ENCODE assay signal across 29 mouse cellular contexts in the genomic region with DNA sequence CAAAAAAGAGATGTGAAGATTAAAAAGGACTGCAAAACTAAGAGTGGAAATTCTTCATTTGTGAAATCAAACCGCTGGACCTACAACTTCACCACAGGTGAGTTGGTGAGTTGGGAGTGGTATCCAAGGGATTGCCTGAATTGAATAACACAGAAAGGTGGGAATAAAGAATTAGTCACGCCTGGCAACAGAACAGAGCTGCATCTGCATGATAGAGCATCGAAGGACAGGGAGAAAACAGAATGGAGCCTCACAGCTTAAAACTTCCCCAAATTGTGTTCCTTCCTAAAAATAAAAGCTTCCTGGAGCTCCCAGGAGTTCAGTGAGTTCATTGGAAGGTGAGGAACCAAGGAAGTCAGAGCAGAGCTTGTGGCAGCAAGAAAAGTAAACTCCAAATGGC.
"Had no signal": no experiment of that assay in that cellular context is flagged by ENCODE, and none has a peak within 500 bp of the region (broad histone marks: within the 10 kb centered on the region; RNA-seq: fewer than 3 reads in every experiment).

No protein-coding gene starts in this region.

- H3K4me1 ChIP-seq: heart, embryonic 13.5 days; heart, embryonic 15.5 days; intestine, embryonic 15.5 days; kidney, embryonic 15.5 days had no signal

- H3K4me3 ChIP-seq: heart, embryonic 13.5 days; heart, embryonic 15.5 days; hindbrain, embryonic 10.5 days; hindbrain, embryonic 12.5 days; hindbrain, embryonic 13.5 days; hindbrain, embryonic 15.5 days; intestine, embryonic 15.5 days; kidney, embryonic 15.5 days; layer of hippocampus, adult 2 months; left cerebral cortex, adult 2 months had no signal

- H3K36me3 ChIP-seq: hindbrain, embryonic 10.5 days; hindbrain, embryonic 12.5 days; hindbrain, embryonic 13.5 days; hindbrain, embryonic 15.5 days; intestine, embryonic 15.5 days; kidney, embryonic 15.5 days had no signal

- H3K27me3 ChIP-seq: heart, embryonic 13.5 days; heart, embryonic 15.5 days; hindbrain, embryonic 15.5 days; intestine, embryonic 15.5 days had no signal

- DNase-seq: heart, postnatal 10 days; heart, postnatal 14 days; heart, postnatal 36 days; heart, postnatal 4 days; kidney, adult 11 months; kidney, adult 18-20 months; kidney, adult 2 months; kidney, adult 8-10 months; kidney, adult 9 months; kidney, postnatal 10 days; kidney, postnatal 14 days; kidney, postnatal 25 days; kidney, postnatal 36 days; kidney, postnatal 4 days; layer of hippocampus, adult 9-11 months; layer of hippocampus, postnatal 36 days had no signal

- H3K27ac ChIP-seq: heart, embryonic 13.5 days; heart, embryonic 15.5 days; hindbrain, embryonic 10.5 days; hindbrain, embryonic 12.5 days; hindbrain, embryonic 13.5 days; hindbrain, embryonic 14.5 days; hindbrain, embryonic 15.5 days; hindbrain, postnatal 0 days; intestine, embryonic 15.5 days; kidney, embryonic 15.5 days; kidney, postnatal 0 days; layer of hippocampus, adult 2 months; left cerebral cortex, adult 2 months had no signal

- H3K9me3 ChIP-seq: heart, embryonic 13.5 days; heart, embryonic 15.5 days; hindbrain, embryonic 10.5 days; hindbrain, embryonic 12.5 days; hindbrain, embryonic 13.5 days; hindbrain, embryonic 15.5 days; intestine, embryonic 15.5 days; kidney, embryonic 15.5 days had no signal

- H3K9ac ChIP-seq: heart, embryonic 13.5 days; heart, embryonic 15.5 days; hindbrain, embryonic 12.5 days; hindbrain, embryonic 13.5 days; hindbrain, embryonic 14.5 days; hindbrain, embryonic 15.5 days; intestine, embryonic 15.5 days; kidney, embryonic 15.5 days had no signal
